Mouse (Mus musculus) intestine, embryonic 14.5 days (tissue): ENCODE results near the gene Paqr8. TPM values are rescaled to one million over a fixed set of nuclear protein-coding genes. Genes with fewer than 3 reads are reported as not detected.

Experiments
- ATAC-seq: fragments of 200-750 bp; cut with Nextera tagmentation; replicated peaks from 2 replicates; pipeline ENCODE4 v1.8.0; 2017; ENCODE audit warnings: low read depth, moderate number of reproducible peaks, moderate TSS enrichment, moderate library complexity; ENCODE audit not compliant: low FRiP score, low TSS enrichment
- DNase-seq: peaks from one replicate; pipeline ENCODE4 v3.0.0-alpha.2; 2018; ENCODE audit warnings: low spot score
- H3K27ac ChIP-seq: fragments of 300-500 bp; sonication (generic); 2 replicates; pipeline ENCODE4 v1.5.1; 2014; ENCODE audit warnings: low read depth, mild to moderate bottlenecking, control low read depth
- H3K27me3 ChIP-seq: fragments of 300-500 bp; sonication (generic); replicated peaks from 2 replicates; pipeline ENCODE4 v1.6.1; 2014; ENCODE audit warnings: low read length, control low read depth; ENCODE audit not compliant: control insufficient read depth, insufficient read depth
- H3K36me3 ChIP-seq: fragments of 300-500 bp; sonication (generic); 2 replicates; pipeline ENCODE4 v1.6.1; 2014; ENCODE audit warnings: low read length, control low read depth; ENCODE audit not compliant: control insufficient read depth, insufficient read depth
- H3K4me1 ChIP-seq: fragments of 300-500 bp; sonication (generic); replicated peaks from 2 replicates; pipeline ENCODE4 v1.6.1; 2014; ENCODE audit warnings: low read length, control low read depth, mixed read lengths; ENCODE audit not compliant: control insufficient read depth, insufficient read depth
- H3K4me2 ChIP-seq: fragments of 300-500 bp; sonication (generic); 2 replicates; pipeline ENCODE4 v1.6.1; 2014; ENCODE audit warnings: low read length
- H3K4me3 ChIP-seq: fragments of 300-500 bp; sonication (generic); 2 replicates; pipeline ENCODE4 v1.5.1; 2014; ENCODE audit warnings: low read depth, low read length, control low read depth, mixed read lengths
- H3K9ac ChIP-seq: fragments of 300-500 bp; sonication (generic); 2 replicates; pipeline ENCODE4 v1.6.1; 2014; ENCODE audit warnings: mild to moderate bottlenecking, low read length
- H3K9me3 ChIP-seq: fragments of 300-500 bp; sonication (generic); 2 replicates; pipeline ENCODE4 v1.6.1; 2016; ENCODE audit warnings: low read length, control low read depth; ENCODE audit not compliant: control insufficient read depth
- WGBS: fragments of 180-500 bp; shearing (Covaris S2); extraction: QIAGEN DNeasy Blood & Tissue Kit; methylation state at CpG from one replicate; pipeline ENCODE4 v1.1.7; 2014; 5-methylcytosine and 5-hydroxymethylcytosine counted together
- polyA plus RNA-seq: library from polyadenylated mRNA; unstranded; fragments of >200 nt; fragmentation: Nextera tagmentation; extraction: Ambion mirVana; gene quantifications from 2 replicates; pipeline ENCODE4 v1.2.1, GENCODE M21; 2014

The Paqr8 gene
- polyA plus RNA-seq, 1 experiment from 2014 or later: 10.1 TPM

- no peak for ATAC-seq
- H3K9me3 ChIP-seq: no peaks in the 10 kb centered on the region
- no peak overlapping the region for H3K4me2 ChIP-seq
- no peak overlapping the region for H3K27ac ChIP-seq
- no peak for DNase-seq
- 84% methylated on average over 3 of the region's 3 CpGs for WGBS
- H3K36me3 ChIP-seq: no peaks in the 10 kb centered on the region
- no peaks in the 10 kb centered on the region for H3K27me3 ChIP-seq
- H3K4me3 ChIP-seq: no peak overlapping the region
- H3K9ac ChIP-seq: no peak overlapping the region
- H3K4me1 ChIP-seq: no peaks in the 10 kb centered on the region
Observed at GRCm38 (mm10) chr1:20954876-20955275, 64.5 kb downstream of the Paqr8 start.

DNA sequence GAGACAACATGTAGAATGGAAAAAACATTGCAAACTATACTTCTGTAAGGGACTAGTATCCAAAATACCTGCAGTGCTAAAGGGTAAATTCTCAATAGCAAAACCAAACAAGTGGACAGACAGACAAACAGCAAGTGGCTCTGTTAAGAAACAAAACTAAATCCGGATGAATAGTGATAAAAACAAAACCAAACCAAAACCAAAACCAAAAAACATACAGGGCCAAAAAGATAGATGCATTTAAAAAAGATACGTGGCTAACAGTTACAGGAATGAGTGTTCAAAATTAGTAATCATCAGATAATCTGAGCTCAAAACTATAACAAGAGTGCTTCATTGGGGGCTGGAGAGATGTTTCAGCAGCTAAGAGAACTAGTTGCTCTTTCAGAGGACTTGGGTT lies 79.2 kb downstream of the Paqr8 start:
- no peak overlapping the region for H3K4me3 ChIP-seq
- H3K27ac ChIP-seq: no peak overlapping the region
- H3K36me3 ChIP-seq: no peaks in the 10 kb centered on the region
- ATAC-seq (no peak), DNase-seq (no peak)
- no peaks in the 10 kb centered on the region for H3K4me1 ChIP-seq
- no peak overlapping the region for H3K9ac ChIP-seq
- WGBS: 95% methylated on average over 2 of the region's 2 CpGs
- H3K9me3 ChIP-seq: no peaks in the 10 kb centered on the region
- no peak overlapping the region for H3K4me2 ChIP-seq
- no peaks in the 10 kb centered on the region for H3K27me3 ChIP-seq

GRCm38 (mm10) chr1:20973389-20973788 lies 83.0 kb downstream of the Paqr8 start:
- Histone ChIP-seq H3K36me3 (no peaks in the 10 kb centered on the region), H3K27me3 (no peaks in the 10 kb centered on the region), H3K9ac (no peak overlapping the region), H3K4me2 (no peak overlapping the region), H3K27ac (no peak overlapping the region), H3K4me1 (no peaks in the 10 kb centered on the region), H3K4me3 (no peak overlapping the region), H3K9me3 (no peaks in the 10 kb centered on the region)
- no peak for ATAC-seq
- 92% methylated on average over 6 of the region's 6 CpGs for WGBS
- DNase-seq: no peak

DNA sequence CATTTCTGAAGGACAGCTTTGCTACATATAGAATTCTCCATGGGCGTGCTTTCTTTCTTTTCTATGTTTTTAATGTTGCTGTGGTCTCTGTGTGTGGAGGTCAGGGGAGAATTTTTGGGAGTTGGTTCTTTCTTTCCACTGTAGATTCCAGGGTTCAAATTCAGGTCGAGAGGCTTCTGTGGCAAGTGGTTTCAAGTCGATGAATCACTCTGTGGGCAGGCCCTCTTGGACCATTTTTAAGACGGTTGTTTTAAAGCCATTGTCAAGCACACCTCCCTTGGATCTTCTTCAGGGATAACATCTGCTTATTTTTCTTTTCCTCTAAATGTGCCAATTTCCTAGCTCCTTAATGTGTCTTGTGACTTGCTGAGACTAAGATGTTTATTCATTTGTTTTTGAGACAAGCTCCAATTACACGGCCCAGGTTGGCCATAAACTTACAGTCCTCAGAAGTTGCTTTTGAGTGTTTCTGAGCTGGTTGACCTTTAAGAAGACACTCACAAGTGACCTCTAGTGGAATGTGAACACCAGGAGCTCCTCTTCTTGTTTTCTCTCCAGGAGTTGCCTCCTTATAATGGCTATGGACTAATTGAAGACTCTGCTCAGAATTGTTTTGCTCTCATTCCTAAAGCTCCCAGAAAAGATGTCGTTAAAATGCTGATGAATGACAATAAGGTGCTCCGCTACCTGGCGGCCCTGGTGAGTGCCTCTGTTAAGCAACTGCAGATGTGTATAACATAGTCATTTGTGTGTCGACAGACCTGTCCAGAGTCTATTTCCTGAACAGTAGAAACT lies 84.1 kb downstream of the Paqr8 start:
- ATAC-seq: no peak
- Histone ChIP-seq H3K9ac (no peak overlapping the region), H3K4me2 (no peak overlapping the region), H3K27me3 (no peaks in the 10 kb centered on the region), H3K4me1 (no peaks in the 10 kb centered on the region), H3K27ac (no peak overlapping the region), H3K4me3 (no peak overlapping the region), H3K36me3 (no peaks in the 10 kb centered on the region), H3K9me3 (no peaks in the 10 kb centered on the region)
- WGBS: 65% methylated on average over 9 of the region's 9 CpGs
- DNase-seq: no peak

DNA sequence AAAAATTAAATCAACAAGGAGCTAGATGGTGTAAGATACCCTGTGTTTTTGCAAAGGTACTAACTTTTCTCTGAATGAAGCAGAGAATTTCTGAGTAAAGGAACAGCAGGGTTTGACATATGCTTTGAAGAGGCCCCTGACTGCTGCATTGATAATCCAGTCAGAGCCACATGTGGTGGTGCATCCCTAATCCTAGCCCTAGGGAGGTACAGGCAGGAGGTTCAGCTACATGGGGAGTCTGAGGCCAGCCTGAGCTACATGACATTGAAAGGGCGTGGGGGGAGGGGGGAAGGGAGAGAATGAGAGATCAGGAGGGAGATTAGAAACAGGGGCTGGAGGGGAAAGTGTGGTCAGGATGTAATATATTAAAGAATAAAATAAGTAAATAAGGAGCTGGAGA lies 90.1 kb downstream of the Paqr8 start:
- 89% methylated on average over 1 of the region's 1 CpGs for WGBS
- no peak for ATAC-seq

DNA sequence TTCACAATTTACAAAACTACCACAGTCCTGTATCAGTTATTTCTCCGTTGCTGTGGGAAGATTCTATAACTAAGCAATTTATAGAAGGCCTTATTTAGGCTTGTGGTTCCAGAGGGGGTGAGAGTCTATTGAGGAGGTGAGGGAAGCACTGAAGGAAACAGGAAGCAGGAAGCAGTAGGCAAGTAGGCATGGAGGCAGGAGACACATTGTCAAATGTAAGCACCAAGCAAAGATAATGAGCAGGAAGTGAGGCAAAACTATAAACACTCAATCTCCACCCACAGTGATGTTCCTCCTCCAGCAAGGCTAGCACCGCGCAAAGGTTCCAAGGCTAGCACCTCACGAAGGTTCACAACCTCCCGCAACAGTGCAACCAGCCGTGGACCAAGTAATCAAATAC lies 91.4 kb downstream of the Paqr8 start:
- H3K4me3 ChIP-seq: no peak overlapping the region
- no peak overlapping the region for H3K9ac ChIP-seq
- 87% methylated on average over 6 of the region's 6 CpGs for WGBS
- H3K9me3 ChIP-seq: no peaks in the 10 kb centered on the region
- H3K27ac ChIP-seq: no peak overlapping the region
- H3K4me2 ChIP-seq: no peak overlapping the region
- H3K36me3 ChIP-seq: no peaks in the 10 kb centered on the region
- H3K4me1 ChIP-seq: no peaks in the 10 kb centered on the region
- ATAC-seq (no peak), DNase-seq (no peak)
- no peaks in the 10 kb centered on the region for H3K27me3 ChIP-seq

More for the DNA sequence above, 90.1 kb downstream of the Paqr8 start:
- H3K27ac ChIP-seq: no peak overlapping the region
- H3K4me3 ChIP-seq: no peak overlapping the region
- H3K4me1 ChIP-seq: no peaks in the 10 kb centered on the region
- H3K9ac ChIP-seq: no peak overlapping the region
- no peak for DNase-seq
- H3K27me3 ChIP-seq: no peaks in the 10 kb centered on the region
- H3K36me3 ChIP-seq: no peaks in the 10 kb centered on the region
- H3K9me3 ChIP-seq: no peaks in the 10 kb centered on the region
- H3K4me2 ChIP-seq: no peak overlapping the region

DNA sequence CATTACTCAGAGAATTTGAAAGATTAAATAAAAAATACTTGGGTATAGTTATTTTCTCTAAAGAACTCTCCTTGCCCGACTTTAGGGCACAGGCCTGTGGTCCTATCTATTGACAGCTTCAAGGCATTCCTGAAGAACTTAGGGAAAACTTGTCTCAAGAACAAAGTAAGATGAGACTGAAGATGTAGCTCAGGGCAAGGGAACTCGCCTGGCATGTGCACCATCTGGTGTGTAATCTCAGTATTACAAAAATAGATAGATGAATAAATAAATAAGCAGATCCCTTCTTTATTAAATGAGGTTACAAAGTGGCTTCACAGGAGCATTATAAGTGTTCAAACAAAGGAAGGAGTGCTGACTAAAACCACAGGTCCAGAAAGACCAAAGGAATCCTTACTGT lies 93.7 kb downstream of the Paqr8 start:
- Histone ChIP-seq H3K27ac (no peak overlapping the region), H3K36me3 (no peaks in the 10 kb centered on the region), H3K9ac (no peak overlapping the region), H3K4me1 (no peaks in the 10 kb centered on the region), H3K9me3 (no peaks in the 10 kb centered on the region), H3K27me3 (no peaks in the 10 kb centered on the region), H3K4me3 (no peak overlapping the region), H3K4me2 (no peak overlapping the region)
- DNase-seq (no peak), ATAC-seq (no peak)
- 78% methylated on average over 2 of the region's 2 CpGs for WGBS

GRCm38 (mm10) chr1:20984582-20984981 lies 94.2 kb downstream of the Paqr8 start:
- Histone ChIP-seq H3K4me1 (no peaks in the 10 kb centered on the region), H3K27ac (no peak overlapping the region), H3K4me2 (no peak overlapping the region), H3K36me3 (no peaks in the 10 kb centered on the region), H3K9ac (no peak overlapping the region), H3K9me3 (no peaks in the 10 kb centered on the region), H3K4me3 (no peak overlapping the region), H3K27me3 (no peaks in the 10 kb centered on the region)
- WGBS: 70% methylated on average over 4 of the region's 4 CpGs
- no peak for DNase-seq
- no peak for ATAC-seq

DNA sequence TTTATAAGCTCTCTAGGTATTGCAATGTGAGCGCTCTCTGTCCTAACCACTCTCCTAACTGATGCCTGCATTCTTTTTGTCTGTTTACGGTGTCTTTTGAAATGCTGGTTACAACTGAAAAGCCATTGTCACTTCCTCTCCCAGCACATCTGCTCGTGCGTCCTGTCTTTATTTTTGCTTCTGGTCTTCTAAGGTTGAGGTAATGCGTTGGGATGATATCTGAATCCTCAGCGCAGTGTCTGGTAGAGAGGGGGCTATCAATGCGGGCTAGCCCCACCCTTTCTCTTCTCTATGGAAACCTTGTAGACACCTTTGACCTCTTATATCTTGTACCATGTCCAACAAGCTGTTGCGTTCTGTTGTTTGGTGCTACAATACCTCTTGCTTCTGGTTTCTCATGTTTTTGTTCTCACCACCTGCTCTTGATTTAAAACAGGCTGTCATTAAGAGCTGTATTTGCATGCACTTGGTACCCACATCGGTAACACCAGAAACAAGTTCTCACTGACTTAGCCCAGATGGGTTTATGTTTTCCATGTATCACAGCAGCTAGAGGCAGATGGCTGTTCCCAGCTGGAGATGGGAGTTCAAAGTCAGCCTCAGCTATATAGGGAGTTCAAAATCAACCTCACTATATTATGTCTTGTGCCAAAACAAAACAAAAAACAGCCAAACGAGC lies 96.1 kb downstream of the Paqr8 start:
- no peak for DNase-seq
- no peak for ATAC-seq
- no peaks in the 10 kb centered on the region for H3K27me3 ChIP-seq
- H3K4me3 ChIP-seq: no peak overlapping the region
- H3K4me2 ChIP-seq: no peak overlapping the region
- no peaks in the 10 kb centered on the region for H3K4me1 ChIP-seq
- no peaks in the 10 kb centered on the region for H3K9me3 ChIP-seq
- no peaks in the 10 kb centered on the region for H3K36me3 ChIP-seq
- no peak overlapping the region for H3K9ac ChIP-seq
- H3K27ac ChIP-seq: no peak overlapping the region
- WGBS: 68% methylated on average over 10 of the region's 10 CpGs
